Comparison of ENCODE assay signal across 8 mouse cellular contexts in genomic region chr3:107630682-107631522, GRCm38 (mm10). TPM values are rescaled to one million over a fixed set of nuclear protein-coding genes. Genes with fewer than 3 reads are reported as not detected.
DNase-seq lines count a peak whose midpoint lies in the region; ATAC-seq and TF ChIP-seq lines count a peak whose summit lies in the region.

Gene Gm10961 (plus strand): TSS chr3:107631322.

- H3K4me3 ChIP-seq in ES-Bruce4 (ENCODE audit: low read depth, low read length) (peak within 1 kb of the TSS; percentile 73), myocyte (peak within 1 kb of the TSS; percentile 67)
- H3K4me3 ChIP-seq in kidney, embryonic 16.5 days (ENCODE audit: low read length): peak within 1 kb of the TSS; percentile 100
- peak within 1 kb of the TSS; percentile 99 for H3K4me3 ChIP-seq in liver, embryonic 11.5 days (ENCODE audit: low read depth, low read length)

- peaks cover 29% of the 10 kb centered on the region for H3K79me2 ChIP-seq in myocyte (ENCODE audit: control insufficient read depth, insufficient read depth)

- no peak for TF ChIP-seq EP300 in ES-Bruce4 (IDR thresholded peaks at IDR 0.05; ENCODE audit: insufficient read depth, low read depth, low read length)

- DNase-seq in adrenal gland, postnatal 10 days: peak; percentile 67
- no peak for DNase-seq in adrenal gland, adult 2 months
- peak; percentile 67 for DNase-seq in embryo, embryonic 10.5 days (ENCODE audit: low spot score)
- DNase-seq in gastrocnemius, postnatal 36 days: peak; percentile 18 to 30
- no peak for DNase-seq in liver, embryonic 11.5 days (ENCODE audit: low spot score)

- peak within 1 kb of the TSS; percentile 96 for H3K9ac ChIP-seq in ES-Bruce4 (ENCODE audit: low read depth, poor library complexity, severe bottlenecking)
- peak within 1 kb of the TSS; percentile 93 for H3K9ac ChIP-seq in kidney, embryonic 16.5 days (replicated peaks; ENCODE audit: low read length)
- peak within 1 kb of the TSS; percentile 79 for H3K9ac ChIP-seq in liver, embryonic 11.5 days (ENCODE audit: low read depth, low read length)

- no peak for TF ChIP-seq POLR2A in ES-Bruce4 (IDR thresholded peaks at IDR 0.05; ENCODE audit: insufficient read depth, low read length)
- TF ChIP-seq POLR2A in myocyte (IDR thresholded peaks at IDR 0.05; ENCODE audit: insufficient read length, low read depth): no peak

- peak; percentile 79 for ATAC-seq in kidney, embryonic 16.5 days (ENCODE audit: low FRiP score, low TSS enrichment)
- ATAC-seq in liver, embryonic 11.5 days (replicated peaks; ENCODE audit: low FRiP score): peak; percentile 66

- WGBS in kidney, embryonic 16.5 days: 1% methylated on average over 47 of the region's 48 CpGs
- 2% methylated on average over 48 of the region's 48 CpGs for whole genome bisulfite sequencing in liver, embryonic 11.5 days

- no peak for TF ChIP-seq CTCF in ES-Bruce4 (IDR thresholded peaks at IDR 0.05; ENCODE audit: low read depth, low read length)

- peak within 1 kb of the TSS; percentile 87 for H3ac ChIP-seq in myocyte (ENCODE audit: control insufficient read depth, insufficient read length)

- H3K27me3 ChIP-seq in ES-Bruce4 (ENCODE audit: control insufficient read depth, insufficient read depth, low read length, poor library complexity, severe bottlenecking): no peaks in the 10 kb centered on the region
- H3K27me3 ChIP-seq in kidney, embryonic 16.5 days (ENCODE audit: insufficient read depth, low read length): no peaks in the 10 kb centered on the region
- H3K27me3 ChIP-seq in liver, embryonic 11.5 days (replicated peaks; ENCODE audit: control insufficient read depth, insufficient read depth, low read length): no peaks in the 10 kb centered on the region
- H3K27me3 ChIP-seq in myocyte (ENCODE audit: control insufficient read depth, insufficient read depth, insufficient read length): no peaks in the 10 kb centered on the region

- no peaks in the 10 kb centered on the region for H3K4me1 ChIP-seq in ES-Bruce4 (ENCODE audit: control insufficient read depth, insufficient read depth, low read length)
- H3K4me1 ChIP-seq in kidney, embryonic 16.5 days (ENCODE audit: insufficient read depth, low read length): peaks cover 8% of the 10 kb centered on the region
- H3K4me1 ChIP-seq in liver, embryonic 11.5 days (replicated peaks; ENCODE audit: control insufficient read depth, insufficient read depth, low read length): peaks cover 3% of the 10 kb centered on the region

- H3K36me3 ChIP-seq in ES-Bruce4 (ENCODE audit: control insufficient read depth, insufficient read depth, low read length, poor library complexity, severe bottlenecking) (peaks cover 8% of the 10 kb centered on the region; the same call in 1 of the 2 replicates), myocyte (ENCODE audit: control insufficient read depth, insufficient read depth) (peaks cover 27% of the 10 kb centered on the region)
- H3K36me3 ChIP-seq in kidney, embryonic 16.5 days (ENCODE audit: insufficient read depth, low read length): peaks cover 17% of the 10 kb centered on the region
- H3K36me3 ChIP-seq in liver, embryonic 11.5 days (ENCODE audit: control insufficient read depth, insufficient read depth, low read length): peaks cover 11% of the 10 kb centered on the region

- intact Hi-C loops in gastrocnemius, postnatal 36 days (cut with DNase I): no loop called here

- peak within 1 kb of the TSS; percentile 88 for H3K4me2 ChIP-seq in kidney, embryonic 16.5 days (replicated peaks; ENCODE audit: low read depth, low read length)
- H3K4me2 ChIP-seq in liver, embryonic 11.5 days: peak within 1 kb of the TSS; percentile 92
- H3K4me2 ChIP-seq in myocyte (ENCODE audit: low read depth): peak within 1 kb of the TSS; percentile 86

- no peaks in the 10 kb centered on the region for H3K9me3 ChIP-seq in ES-Bruce4 (replicated peaks; ENCODE audit: control insufficient read depth, insufficient read depth, low read length, poor library complexity, severe bottlenecking)
- no peaks in the 10 kb centered on the region for H3K9me3 ChIP-seq in kidney, embryonic 16.5 days (ENCODE audit: low read length)
- H3K9me3 ChIP-seq in liver, embryonic 11.5 days (ENCODE audit: control insufficient read depth, low read length): no peaks in the 10 kb centered on the region

- H3K27ac ChIP-seq in ES-Bruce4 (ENCODE audit: insufficient read depth, low read length): 0 out of 2 replicates have a peak within 1 kb of the TSS, but pooled peaks have one; percentile 11
- peak within 1 kb of the TSS; percentile 78 for H3K27ac ChIP-seq in kidney, embryonic 16.5 days (ENCODE audit: low read length)
- peak within 1 kb of the TSS; percentile 74 for H3K27ac ChIP-seq in liver, embryonic 11.5 days (ENCODE audit: low read depth, low read length)

TF ChIP-seq in myocyte, 11 proteins besides CTCF, POLR2A, EP300 and RAD21:
- TF ChIP-seq SRF (IDR thresholded peaks at IDR 0.05; ENCODE audit: control insufficient read depth, insufficient read length, low read depth): no peak
- TF ChIP-seq TCF3 (IDR thresholded peaks at IDR 0.05; ENCODE audit: insufficient read length, low read depth): no peak
- no peak for TF ChIP-seq E2F4 (IDR thresholded peaks at IDR 0.05; ENCODE audit: insufficient read depth)
- TF ChIP-seq USF1 (IDR thresholded peaks at IDR 0.05; ENCODE audit: low read depth): no peak
- TF ChIP-seq MYOD1 (IDR thresholded peaks at IDR 0.05; ENCODE audit: control insufficient read depth in 1 of 3, insufficient read length in 2 of 3, low read depth in 2 of 3): no peak
- TF ChIP-seq REST (IDR thresholded peaks at IDR 0.05; ENCODE audit: insufficient read depth, insufficient read length): no peak
- no peak for TF ChIP-seq TCF12 (IDR thresholded peaks at IDR 0.05; ENCODE audit: insufficient read depth, poor library complexity, severe bottlenecking)
- no peak for TF ChIP-seq MYOG (IDR thresholded peaks at IDR 0.05; ENCODE audit: control insufficient read depth in 1 of 3, insufficient read depth in 1 of 3, insufficient read length in 2 of 3, low read depth in 2 of 3)
- TF ChIP-seq MAX (IDR thresholded peaks at IDR 0.05; ENCODE audit: low read depth): no peak
- TF ChIP-seq POLR2AphosphoS2 (IDR thresholded peaks at IDR 0.05; ENCODE audit: insufficient read length, low read depth): no peak
- no peak for TF ChIP-seq CEBPB (IDR thresholded peaks at IDR 0.05; ENCODE audit: insufficient read depth, poor library complexity, severe bottlenecking)

RNA-seq across cellular contexts. Expression of gene Gm10961, which starts in this region (rescaled TPM):
- total RNA-seq in adrenal gland, postnatal 10 days (2021): not detected
- total RNA-seq in adrenal gland, adult 2 months (2021): not detected
- polyA plus RNA-seq in adrenal gland, adult 2 months (2012; rRNA removed): not detected in 2 replicates
- polyA plus RNA-seq in ES-Bruce4 (2011; ENCODE audit: insufficient read depth, insufficient read length, low read depth, missing spikeins) (not detected in 2 replicates), myocyte (2012; fragmentation: generic; extraction: Trizol) (not detected)
- total RNA-seq in gastrocnemius, postnatal 36 days (2021): not detected
- not detected in 2 replicates for polyA plus RNA-seq in kidney, embryonic 16.5 days (2015; fragmentation: Nextera tagmentation; extraction: Ambion mirVana)
- not detected in 2 replicates for polyA plus RNA-seq in liver, embryonic 11.5 days (2014; fragmentation: Nextera tagmentation; extraction: Ambion mirVana)

Comparison
In these comparisons a context has a peak if more than half of its experiments do, and no peak if none do; other contexts are left out.
1. Peak in DNase-seq in adrenal gland, postnatal 10 days; RNA of the gene not detected or under 1 TPM.
2. Peak in DNase-seq in gastrocnemius, postnatal 36 days; RNA of the gene not detected or under 1 TPM.
3. Peak in ATAC-seq, H3K4me3 ChIP-seq, H3K27ac ChIP-seq, H3K9ac ChIP-seq and H3K4me2 ChIP-seq in kidney, embryonic 16.5 days; RNA of the gene not detected or under 1 TPM.
4. Peak in ATAC-seq, H3K4me3 ChIP-seq, H3K27ac ChIP-seq, H3K9ac ChIP-seq and H3K4me2 ChIP-seq in liver, embryonic 11.5 days; RNA of the gene not detected or under 1 TPM.
5. H3K27ac ChIP-seq: peak in every context shown above with its lines; median percentile 78 in kidney, embryonic 16.5 days; 74 in liver, embryonic 11.5 days; 11 in ES-Bruce4.